Mouse (Mus musculus) liver, postnatal 0 days (tissue): Measurements from ENCODE around the gene Fcor. TPM values are rescaled to one million over a fixed set of nuclear protein-coding genes. Genes with fewer than 3 reads are reported as not detected.

ENCODE experiments used
- ATAC-seq: fragments of 200-750 bp; cut with Nextera tagmentation; 2 replicates; pipeline ENCODE4 v1.8.0; 2017; ENCODE audit warnings: mild to moderate bottlenecking, moderate library complexity
- DNase-seq: peaks from one replicate; pipeline ENCODE4 v3.0.0-alpha.2; 2016
- H3K27ac ChIP-seq: fragments of 300-500 bp; sonication (generic); 2 replicates; pipeline ENCODE4 v1.5.1; 2014; ENCODE audit warnings: antibody characterized with exemption, moderate library complexity, mild to moderate bottlenecking, low read depth
- H3K27me3 ChIP-seq: fragments of 300-500 bp; sonication (generic); 2 replicates; pipeline ENCODE4 v1.6.1; 2014; ENCODE audit warnings: low read length, control low read depth, mixed read lengths; ENCODE audit not compliant: insufficient read depth
- H3K36me3 ChIP-seq: fragments of 300-500 bp; sonication (generic); replicated peaks from 2 replicates; pipeline ENCODE4 v1.6.1; 2014; ENCODE audit warnings: mild to moderate bottlenecking, control low read depth, low read length, moderate library complexity, mixed read lengths; ENCODE audit not compliant: insufficient read depth
- H3K4me1 ChIP-seq: fragments of 300-500 bp; sonication (generic); 2 replicates; pipeline ENCODE4 v1.6.1; 2014; ENCODE audit warnings: antibody characterized with exemption, mild to moderate bottlenecking, control low read depth; ENCODE audit not compliant: insufficient read depth
- H3K4me2 ChIP-seq: fragments of 300-500 bp; sonication (generic); 2 replicates; pipeline ENCODE4 v1.6.1; 2014; ENCODE audit warnings: low read depth, mild to moderate bottlenecking, low read length, moderate library complexity, mixed read lengths
- H3K4me3 ChIP-seq: fragments of 300-500 bp; sonication (generic); 2 replicates; pipeline ENCODE4 v1.5.1; 2014; ENCODE audit warnings: low read depth, low read length
- H3K9ac ChIP-seq: fragments of 300-500 bp; sonication (generic); replicated peaks from 2 replicates; pipeline ENCODE4 v1.6.1; 2014; ENCODE audit warnings: mild to moderate bottlenecking, moderate library complexity
- H3K9me3 ChIP-seq: fragments of 300-500 bp; sonication (generic); 2 replicates; pipeline ENCODE4 v1.6.1; 2016; ENCODE audit warnings: mild to moderate bottlenecking, control low read depth, low read length, mixed read lengths
- CTCF ChIP-seq: sonication (generic); IDR thresholded peaks from 2 replicates; pipeline ENCODE4 v1.5.1; 2016; ENCODE audit warnings: antibody characterized with exemption, low read depth
- EP300 ChIP-seq: IDR thresholded peaks from 2 replicates; pipeline ENCODE4 v1.6.1; 2016; ENCODE audit warnings: antibody characterized with exemption, low read depth, mild to moderate bottlenecking
- WGBS: fragments of 180-500 bp; shearing (Covaris S2); extraction: QIAGEN DNeasy Blood & Tissue Kit; methylation state at CpG from one replicate; pipeline ENCODE4 v1.1.7; 2014; ENCODE audit not compliant: insufficient replicate concordance; 5-methylcytosine and 5-hydroxymethylcytosine counted together
- polyA plus RNA-seq: library from polyadenylated mRNA; unstranded; fragments of >200 nt; fragmentation: Nextera tagmentation; extraction: Ambion mirVana; gene quantifications from 2 replicates; pipeline ENCODE4 v1.2.1, GENCODE M21; 2015

The Fcor gene
- polyA plus RNA-seq, 1 experiment from 2014 or later: 2.7 TPM

DNA sequence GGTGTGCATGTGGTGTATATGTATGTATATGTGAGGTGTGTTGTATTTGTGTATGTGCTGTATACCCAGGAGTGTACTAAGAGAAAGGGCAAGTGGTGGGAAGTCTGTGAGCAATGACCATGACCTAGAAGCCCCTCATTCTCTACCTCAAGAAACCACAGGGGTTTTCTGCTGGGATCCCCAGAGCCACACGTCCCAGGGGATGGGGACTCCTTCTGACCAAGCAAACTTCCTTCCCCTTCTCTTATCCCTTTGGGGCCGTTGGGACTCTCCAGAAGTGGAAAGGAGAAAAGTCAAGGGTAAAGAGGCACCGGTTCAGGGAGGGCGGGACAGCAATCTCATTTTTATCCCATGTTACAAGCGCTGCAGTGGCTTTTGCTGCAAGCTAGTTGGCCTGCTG is 13.3 kb upstream of the Fcor start:
- WGBS: 55% methylated on average over 5 of the region's 5 CpGs
- no peak for DNase-seq
- H3K9me3 ChIP-seq: no peaks in the 10 kb centered on the region
- no peak overlapping the region for H3K4me2 ChIP-seq
- no peak overlapping the region for H3K27ac ChIP-seq
- H3K36me3 ChIP-seq: peaks cover 4% of the 10 kb centered on the region
- TF ChIP-seq CTCF (no peak), EP300 (no peak)
- no peak overlapping the region for H3K4me3 ChIP-seq
- no peak for ATAC-seq
- no peak overlapping the region for H3K9ac ChIP-seq
- no peaks in the 10 kb centered on the region for H3K4me1 ChIP-seq
- no peaks in the 10 kb centered on the region for H3K27me3 ChIP-seq

GRCm38 (mm10) chr8:3684530-3684929 is 12.4 kb upstream of the Fcor start:
- no peaks in the 10 kb centered on the region for H3K27me3 ChIP-seq
- H3K4me1 ChIP-seq: no peaks in the 10 kb centered on the region
- H3K36me3 ChIP-seq: peaks cover 13% of the 10 kb centered on the region
- H3K4me2 ChIP-seq: no peak overlapping the region
- DNase-seq: no peak
- H3K9me3 ChIP-seq: no peaks in the 10 kb centered on the region
- no peak for ATAC-seq
- H3K27ac ChIP-seq: no peak overlapping the region
- no peak overlapping the region for H3K4me3 ChIP-seq
- TF ChIP-seq CTCF (no peak), EP300 (no peak)
- H3K9ac ChIP-seq: no peak overlapping the region

- ATAC-seq: no peak
- H3K4me1 ChIP-seq: no peaks in the 10 kb centered on the region
- no peak overlapping the region for H3K27ac ChIP-seq
- 63% methylated on average over 6 of the region's 6 CpGs for WGBS
- no peak overlapping the region for H3K9ac ChIP-seq
- no peaks in the 10 kb centered on the region for H3K9me3 ChIP-seq
- H3K27me3 ChIP-seq: no peaks in the 10 kb centered on the region
- no peak overlapping the region for H3K4me3 ChIP-seq
- TF ChIP-seq EP300: no peak
- TF ChIP-seq CTCF: no peak
- H3K36me3 ChIP-seq: peaks cover 22% of the 10 kb centered on the region
- H3K4me2 ChIP-seq: no peak overlapping the region
- DNase-seq: no peak
Measured at GRCm38 (mm10) chr8:3683408-3684176, 11.4 kb upstream of the Fcor start.

DNA sequence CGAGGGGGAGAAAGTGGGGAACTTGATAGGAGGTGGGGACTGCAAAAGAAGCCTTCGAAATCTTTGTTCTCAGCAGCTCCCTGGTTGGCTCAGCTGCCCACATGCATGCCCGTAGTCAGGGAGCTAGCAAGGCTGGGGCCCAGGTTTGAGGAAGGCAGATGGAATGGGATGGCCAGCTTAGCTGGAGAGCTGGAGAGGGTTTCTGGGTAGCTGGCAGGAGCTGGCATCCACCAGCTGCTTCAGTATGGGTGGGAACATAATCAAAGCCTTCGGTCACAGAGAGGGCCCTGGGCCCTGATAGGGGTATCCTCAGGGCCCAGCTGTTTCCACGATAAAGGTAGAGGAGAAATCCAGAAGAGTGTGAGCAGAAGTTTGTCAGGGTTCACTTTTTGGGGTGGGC is 10.3 kb upstream of the Fcor start:
- no peaks in the 10 kb centered on the region for H3K27me3 ChIP-seq
- DNase-seq (no peak), ATAC-seq (no peak)
- H3K4me3 ChIP-seq: no peak overlapping the region
- no peaks in the 10 kb centered on the region for H3K9me3 ChIP-seq
- H3K36me3 ChIP-seq: peaks cover 22% of the 10 kb centered on the region
- H3K4me1 ChIP-seq: peaks cover 7% of the 10 kb centered on the region
- no peak overlapping the region for H3K27ac ChIP-seq
- TF ChIP-seq EP300 (no peak), CTCF (no peak)
- WGBS: 71% methylated on average over 5 of the region's 5 CpGs
- no peak overlapping the region for H3K4me2 ChIP-seq
- H3K9ac ChIP-seq: no peak overlapping the region

DNA sequence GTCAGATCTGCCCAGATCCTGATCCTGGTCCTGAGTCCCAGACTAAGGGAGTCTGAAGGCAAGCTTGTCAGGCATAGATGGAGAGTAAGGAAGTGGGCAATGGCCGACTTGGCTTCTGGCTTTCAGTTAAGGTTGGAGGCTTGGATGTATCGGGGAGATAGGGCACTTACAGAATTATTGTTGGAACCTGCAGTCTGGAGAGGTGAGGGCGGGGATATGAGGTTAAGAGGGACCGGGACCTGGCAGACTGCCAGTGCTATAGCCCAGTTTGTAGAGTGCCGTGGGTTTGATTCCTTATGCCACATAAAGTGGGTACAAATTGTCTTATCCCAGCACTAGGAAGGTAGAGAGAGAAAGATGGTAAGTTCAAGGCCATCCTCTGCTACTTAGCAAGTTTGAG is 7.5 kb upstream of the Fcor start:
- no peak overlapping the region for H3K27ac ChIP-seq
- H3K9me3 ChIP-seq: no peaks in the 10 kb centered on the region
- peaks cover 22% of the 10 kb centered on the region for H3K36me3 ChIP-seq
- WGBS: 76% methylated on average over 5 of the region's 5 CpGs
- no peak overlapping the region for H3K9ac ChIP-seq
- ATAC-seq (no peak), DNase-seq (no peak)
- no peak overlapping the region for H3K4me3 ChIP-seq
- peaks cover 16% of the 10 kb centered on the region for H3K4me1 ChIP-seq
- H3K4me2 ChIP-seq: no peak overlapping the region
- no peaks in the 10 kb centered on the region for H3K27me3 ChIP-seq
- TF ChIP-seq CTCF (no peak), EP300 (no peak)

- Histone ChIP-seq H3K36me3 (peaks cover 22% of the 10 kb centered on the region), H3K4me3 (no peak overlapping the region), H3K27me3 (no peaks in the 10 kb centered on the region), H3K9me3 (no peaks in the 10 kb centered on the region), H3K27ac (no peak overlapping the region), H3K4me1 (peaks cover 16% of the 10 kb centered on the region), H3K9ac (no peak overlapping the region), H3K4me2 (no peak overlapping the region)
- WGBS: 94% methylated on average over 23 of the region's 23 CpGs
- DNase-seq (no peak), ATAC-seq (no peak)
- TF ChIP-seq EP300 (no peak), CTCF (no peak)
Measured at GRCm38 (mm10) chr8:3679236-3679635, 7.1 kb upstream of the Fcor start.
